Mouse (Mus musculus): Measurements from ENCODE around the gene Lamb3. TPM values are rescaled to one million over a fixed set of nuclear protein-coding genes. Genes with fewer than 3 reads are reported as not detected.

The Lamb3 gene
- polyA plus RNA-seq, 1 experiment from 2014 or later, result 1.5 TPM

- Histone ChIP-seq H3K9ac (replicated peaks) (no peak overlapping the region), H3K9me3 (ENCODE audit: low read length) (no peaks in the 10 kb centered on the region)
- 76% methylated on average over 18 of the region's 18 CpGs for WGBS (ENCODE audit: insufficient replicate concordance)
Measured at GRCm38 (mm10) chr1:193197494-193198205, 9.8 kb upstream of the Lamb3 start.

GRCm38 (mm10) chr1:193198312-193198711 lies 9.2 kb upstream of the Lamb3 start:
- DNase-seq (no peak), ATAC-seq (no peak)
- WGBS (ENCODE audit: insufficient replicate concordance), result 74% methylated on average over 2 of the region's 2 CpGs
- Histone ChIP-seq H3K4me3 (ENCODE audit: low read depth, low read length) (no peak overlapping the region), H3K27me3 (ENCODE audit: insufficient read depth, low read length) (no peaks in the 10 kb centered on the region), H3K4me2 (ENCODE audit: low read depth, low read length) (no peak overlapping the region), H3K9ac (replicated peaks) (no peak overlapping the region), H3K27ac (ENCODE audit: low read depth) (no peak overlapping the region), H3K4me1 (ENCODE audit: insufficient read depth) (peaks cover 9% of the 10 kb centered on the region), H3K36me3 (replicated peaks; ENCODE audit: insufficient read depth, low read length) (peaks cover 5% of the 10 kb centered on the region; the same call in 1 of the 2 replicates), H3K9me3 (ENCODE audit: low read length) (no peaks in the 10 kb centered on the region)
- TF ChIP-seq EP300 (IDR thresholded peaks at IDR 0.05; ENCODE audit: low read depth) (no peak), CTCF (IDR thresholded peaks at IDR 0.05; ENCODE audit: low read depth) (peak; percentile 49)

More at GRCm38 (mm10) chr1:193197494-193198205, 9.8 kb upstream of the Lamb3 start:
- no peak overlapping the region for H3K4me2 ChIP-seq (ENCODE audit: low read depth, low read length)
- H3K4me3 ChIP-seq (ENCODE audit: low read depth, low read length), result no peak overlapping the region
- TF ChIP-seq EP300 (IDR thresholded peaks at IDR 0.05; ENCODE audit: low read depth), result no peak
- no peak for TF ChIP-seq CTCF (IDR thresholded peaks at IDR 0.05; ENCODE audit: low read depth)
- H3K36me3 ChIP-seq (replicated peaks; ENCODE audit: insufficient read depth, low read length), result peaks cover 5% of the 10 kb centered on the region; the same call in 1 of the 2 replicates
- peaks cover 9% of the 10 kb centered on the region for H3K4me1 ChIP-seq (ENCODE audit: insufficient read depth)
- no peaks in the 10 kb centered on the region for H3K27me3 ChIP-seq (ENCODE audit: insufficient read depth, low read length)
- H3K27ac ChIP-seq (ENCODE audit: low read depth), result no peak overlapping the region
- no peak for DNase-seq
- no peak for ATAC-seq

GRCm38 (mm10) chr1:193200640-193201382 lies 6.7 kb upstream of the Lamb3 start:
- Histone ChIP-seq H3K9ac (replicated peaks) (peak overlapping the region; percentile 51), H3K4me1 (ENCODE audit: insufficient read depth) (peaks cover 16% of the 10 kb centered on the region), H3K27me3 (ENCODE audit: insufficient read depth, low read length) (no peaks in the 10 kb centered on the region), H3K9me3 (ENCODE audit: low read length) (no peaks in the 10 kb centered on the region), H3K36me3 (replicated peaks; ENCODE audit: insufficient read depth, low read length) (no peaks in the 10 kb centered on the region), H3K4me3 (ENCODE audit: low read depth, low read length) (peak overlapping the region; percentile 44), H3K27ac (ENCODE audit: low read depth) (peak overlapping the region; percentile 88), H3K4me2 (ENCODE audit: low read depth, low read length) (peak overlapping the region; percentile 61)
- WGBS (ENCODE audit: insufficient replicate concordance), result 46% methylated on average over 8 of the region's 8 CpGs
- TF ChIP-seq CTCF (IDR thresholded peaks at IDR 0.05; ENCODE audit: low read depth), result no peak
- no peak for TF ChIP-seq EP300 (IDR thresholded peaks at IDR 0.05; ENCODE audit: low read depth)
- ATAC-seq (peak; percentile 49), DNase-seq (peak; percentile 19)

- TF ChIP-seq CTCF (IDR thresholded peaks at IDR 0.05; ENCODE audit: low read depth) (no peak), EP300 (IDR thresholded peaks at IDR 0.05; ENCODE audit: low read depth) (no peak)
- ATAC-seq (peak; percentile 83), DNase-seq (peak; percentile 67)
- Histone ChIP-seq H3K9ac (replicated peaks) (peak within 1 kb of the TSS; percentile 51), H3K27ac (ENCODE audit: low read depth) (peak within 1 kb of the TSS; percentile 88), H3K36me3 (replicated peaks; ENCODE audit: insufficient read depth, low read length) (no peaks in the 10 kb centered on the region), H3K4me1 (ENCODE audit: insufficient read depth) (peaks cover 16% of the 10 kb centered on the region), H3K4me2 (ENCODE audit: low read depth, low read length) (peak within 1 kb of the TSS; percentile 61), H3K4me3 (ENCODE audit: low read depth, low read length) (peak within 1 kb of the TSS; percentile 44), H3K9me3 (ENCODE audit: low read length) (no peaks in the 10 kb centered on the region), H3K27me3 (ENCODE audit: insufficient read depth, low read length) (no peaks in the 10 kb centered on the region)
- 18% methylated on average over 5 of the region's 5 CpGs for WGBS (ENCODE audit: insufficient replicate concordance)
Measured at GRCm38 (mm10) chr1:193201383-193201778, 6.1 kb upstream of the Lamb3 start, which contains the start of gene Traf3ip3. Gene Traf3ip3 (minus strand): TSS chr1:193201703.

- H3K27ac ChIP-seq (ENCODE audit: low read depth), result no peak overlapping the region
- H3K27me3 ChIP-seq (ENCODE audit: insufficient read depth, low read length), result no peaks in the 10 kb centered on the region
- DNase-seq (no peak), ATAC-seq (no peak)
- 60% methylated on average over 2 of the region's 2 CpGs for WGBS (ENCODE audit: insufficient replicate concordance)
- H3K4me2 ChIP-seq (ENCODE audit: low read depth, low read length), result no peak overlapping the region
- H3K9me3 ChIP-seq (ENCODE audit: low read length), result no peaks in the 10 kb centered on the region
- no peak for TF ChIP-seq EP300 (IDR thresholded peaks at IDR 0.05; ENCODE audit: low read depth)
- no peak for TF ChIP-seq CTCF (IDR thresholded peaks at IDR 0.05; ENCODE audit: low read depth)
- no peak overlapping the region for H3K9ac ChIP-seq (replicated peaks)
- H3K4me3 ChIP-seq (ENCODE audit: low read depth, low read length), result no peak overlapping the region
- peaks cover 16% of the 10 kb centered on the region for H3K4me1 ChIP-seq (ENCODE audit: insufficient read depth)
- no peaks in the 10 kb centered on the region for H3K36me3 ChIP-seq (replicated peaks; ENCODE audit: insufficient read depth, low read length)
Measured at GRCm38 (mm10) chr1:193203821-193204220, 3.7 kb upstream of the Lamb3 start.

GRCm38 (mm10) chr1:193205431-193205830 lies 2.1 kb upstream of the Lamb3 start:
- TF ChIP-seq EP300 (IDR thresholded peaks at IDR 0.05; ENCODE audit: low read depth) (no peak), CTCF (IDR thresholded peaks at IDR 0.05; ENCODE audit: low read depth) (no peak)
- Histone ChIP-seq H3K9me3 (ENCODE audit: low read length) (no peaks in the 10 kb centered on the region), H3K4me1 (ENCODE audit: insufficient read depth) (peaks cover 9% of the 10 kb centered on the region; the same call in 1 of the 2 replicates), H3K9ac (replicated peaks) (no peak overlapping the region), H3K27ac (ENCODE audit: low read depth) (peak overlapping the region; percentile 88), H3K4me3 (ENCODE audit: low read depth, low read length) (no peak overlapping the region), H3K27me3 (ENCODE audit: insufficient read depth, low read length) (no peaks in the 10 kb centered on the region), H3K4me2 (ENCODE audit: low read depth, low read length) (no peak overlapping the region), H3K36me3 (replicated peaks; ENCODE audit: insufficient read depth, low read length) (no peaks in the 10 kb centered on the region)
- WGBS (ENCODE audit: insufficient replicate concordance), result 78% methylated on average over 2 of the region's 2 CpGs
- no peak for ATAC-seq
- DNase-seq, result no peak

Measured in liver, postnatal 0 days (tissue).